Mouse (Mus musculus) activated CD4-positive, CD25-positive, alpha-beta regulatory T cell, adult 4 months (primary cell): ENCODE results near the gene Sugct. TPM values are rescaled to one million over a fixed set of nuclear protein-coding genes. Genes with fewer than 3 reads are reported as not detected.

Experiments used
- ATAC-seq: one replicate; pipeline ENCODE4 v1.8.0; 2017
- polyA plus RNA-seq, 2 experiments: library from polyadenylated mRNA; unstranded; fragments of 100-300 nt; shearing (Covaris generic); gene quantifications; one replicate each; pipeline ENCODE4 v1.2.1; 2017

Sugct gene
- polyA plus RNA-seq, 2 experiments from 2014 or later = 0.26 to 0.98 TPM

GRCm38 (mm10) chr13:17028595-17028994 is 666.8 kb downstream of the Sugct start:
- ATAC-seq = peak; percentile 76

- no peak for ATAC-seq
Measured at GRCm38 (mm10) chr13:17027846-17028529, 667.4 kb downstream of the Sugct start.

- no peak for ATAC-seq
Measured at GRCm38 (mm10) chr13:17027001-17027400, 668.4 kb downstream of the Sugct start.

- ATAC-seq = no peak
Measured at GRCm38 (mm10) chr13:16996464-16996863, 698.9 kb downstream of the Sugct start.

- no peak for ATAC-seq
Measured at GRCm38 (mm10) chr13:16995321-16995720, 700.0 kb downstream of the Sugct start.

GRCm38 (mm10) chr13:16977743-16978142 is 717.6 kb downstream of the Sugct start:
- ATAC-seq = no peak

GRCm38 (mm10) chr13:16971277-16971676 is 724.1 kb downstream of the Sugct start:
- ATAC-seq = no peak

GRCm38 (mm10) chr13:16968995-16969394 is 726.4 kb downstream of the Sugct start:
- ATAC-seq = no peak

GRCm38 (mm10) chr13:16964823-16965475 is 730.4 kb downstream of the Sugct start:
- ATAC-seq = no peak

- no peak for ATAC-seq
Measured at GRCm38 (mm10) chr13:16952045-16952444, 743.3 kb downstream of the Sugct start.

GRCm38 (mm10) chr13:16939466-16939811 is 755.9 kb downstream of the Sugct start:
- ATAC-seq = no peak

GRCm38 (mm10) chr13:16938552-16939465 is 756.5 kb downstream of the Sugct start:
- ATAC-seq = no peak

- no peak for ATAC-seq
Measured at GRCm38 (mm10) chr13:16937422-16938202, 757.7 kb downstream of the Sugct start.

GRCm38 (mm10) chr13:16935029-16935428 is 760.3 kb downstream of the Sugct start:
- ATAC-seq = no peak

GRCm38 (mm10) chr13:16933600-16933999 is 761.8 kb downstream of the Sugct start:
- ATAC-seq = no peak

- ATAC-seq = no peak
Measured at GRCm38 (mm10) chr13:16921305-16921704, 774.0 kb downstream of the Sugct start.

- no peak for ATAC-seq
Measured at GRCm38 (mm10) chr13:16915697-16916096, 779.7 kb downstream of the Sugct start.

- no peak for ATAC-seq
Measured at GRCm38 (mm10) chr13:16912214-16912613, 783.1 kb downstream of the Sugct start.

- no peak for ATAC-seq
Measured at GRCm38 (mm10) chr13:16906974-16907373, 788.4 kb downstream of the Sugct start.

GRCm38 (mm10) chr13:16901424-16901823 is 793.9 kb downstream of the Sugct start:
- ATAC-seq = no peak

GRCm38 (mm10) chr13:16898084-16898792 is 797.1 kb downstream of the Sugct start:
- ATAC-seq = no peak

GRCm38 (mm10) chr13:16878056-16878455 is 817.3 kb downstream of the Sugct start:
- no peak for ATAC-seq
